Mouse (Mus musculus): Measurements from ENCODE around the gene Ccl25. TPM values are rescaled to one million over a fixed set of nuclear protein-coding genes. Genes with fewer than 3 reads are reported as not detected.
"Not testable (repeated sequence)": the region's sequence is repeated elsewhere in the genome, so short reads cannot be mapped to it uniquely, and the experiment has no call there.

Gene Ccl25
- polyA plus RNA-seq, 1 experiment from 2014 or later = 15.5 TPM

DNA sequence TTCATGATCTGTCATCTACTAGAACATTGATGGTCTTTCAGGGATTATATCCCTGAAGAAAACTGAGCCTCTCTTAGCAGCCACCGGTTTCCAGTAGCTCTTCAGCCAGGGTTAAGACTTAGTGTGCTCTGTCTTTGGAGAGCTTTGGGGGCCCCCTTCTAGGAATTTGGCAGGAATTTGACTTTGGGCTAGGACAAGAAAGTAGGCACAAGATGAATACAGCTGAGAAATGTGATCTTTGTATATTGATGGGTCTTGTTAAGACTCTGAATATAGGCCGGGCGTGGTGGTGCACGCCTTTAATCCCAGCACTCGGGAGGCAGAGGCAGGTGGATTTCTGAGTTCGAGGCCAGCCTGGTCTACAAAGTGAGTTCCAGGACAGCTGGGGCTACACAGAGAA, 27.6 kb downstream of the Ccl25 start:
- H3K4me2 ChIP-seq (ENCODE audit: low read length); H3K9ac ChIP-seq (ENCODE audit: low read depth, low read length); H3K9me3 ChIP-seq (ENCODE audit: control insufficient read depth, low read length); H3K27me3 ChIP-seq (replicated peaks; ENCODE audit: control insufficient read depth, insufficient read depth, low read length); H3K4me1 ChIP-seq (ENCODE audit: control insufficient read depth, insufficient read depth, low read depth, low read length); H3K27ac ChIP-seq (ENCODE audit: low read depth, low read length); H3K4me3 ChIP-seq (ENCODE audit: low read length); ATAC-seq; H3K36me3 ChIP-seq (ENCODE audit: control insufficient read depth, insufficient read depth, low read length): not testable (repeated sequence)
- WGBS = 95% methylated on average over 6 of the region's 6 CpGs

GRCm38 (mm10) chr8:4353741-4354140, 28.7 kb downstream of the Ccl25 start:
- no peak for ATAC-seq
- H3K27me3 ChIP-seq (replicated peaks; ENCODE audit: control insufficient read depth, insufficient read depth, low read length) = no peaks in the 10 kb centered on the region
- H3K9ac ChIP-seq (ENCODE audit: low read depth, low read length) = no peak overlapping the region
- no peaks in the 10 kb centered on the region for H3K36me3 ChIP-seq (ENCODE audit: control insufficient read depth, insufficient read depth, low read length)
- no peaks in the 10 kb centered on the region for H3K4me1 ChIP-seq (ENCODE audit: control insufficient read depth, insufficient read depth, low read depth, low read length)
- WGBS = 79% methylated on average over 4 of the region's 4 CpGs
- H3K9me3 ChIP-seq (ENCODE audit: control insufficient read depth, low read length) = no peaks in the 10 kb centered on the region
- H3K4me2 ChIP-seq (ENCODE audit: low read length) = no peak overlapping the region
- no peak overlapping the region for H3K4me3 ChIP-seq (ENCODE audit: low read length)
- H3K27ac ChIP-seq (ENCODE audit: low read depth, low read length) = no peak overlapping the region

DNA sequence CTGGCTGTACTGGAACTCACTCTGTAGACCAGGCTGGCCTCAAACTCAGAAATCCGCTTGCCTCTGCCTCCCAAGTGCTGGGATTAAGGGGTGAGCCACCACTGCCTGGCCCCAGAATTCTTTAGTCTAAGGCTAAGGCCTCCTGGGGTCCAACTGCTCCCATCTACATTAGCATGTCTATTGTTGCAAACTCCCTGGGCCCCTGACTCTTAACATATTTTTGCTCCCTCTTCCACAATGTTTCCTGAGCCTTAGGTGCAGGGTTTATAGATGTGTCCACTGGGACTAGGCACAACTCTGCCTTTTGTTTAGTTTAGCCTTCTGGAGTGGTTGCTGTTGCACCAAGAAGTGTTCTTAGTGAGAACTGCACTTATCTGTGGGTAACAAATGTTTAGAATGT, 29.5 kb downstream of the Ccl25 start:
- WGBS = 81% methylated on average over 1 of the region's 1 CpGs

GRCm38 (mm10) chr8:4355455-4355854, 30.4 kb downstream of the Ccl25 start:
- Histone ChIP-seq H3K4me2 (ENCODE audit: low read length) (no peak overlapping the region), H3K4me3 (ENCODE audit: low read length) (no peak overlapping the region), H3K27me3 (replicated peaks; ENCODE audit: control insufficient read depth, insufficient read depth, low read length) (no peaks in the 10 kb centered on the region), H3K4me1 (ENCODE audit: control insufficient read depth, insufficient read depth, low read depth, low read length) (no peaks in the 10 kb centered on the region), H3K27ac (ENCODE audit: low read depth, low read length) (no peak overlapping the region), H3K9ac (ENCODE audit: low read depth, low read length) (no peak overlapping the region), H3K36me3 (ENCODE audit: control insufficient read depth, insufficient read depth, low read length) (no peaks in the 10 kb centered on the region), H3K9me3 (ENCODE audit: control insufficient read depth, low read length) (no peaks in the 10 kb centered on the region)
- WGBS = 91% methylated on average over 10 of the region's 10 CpGs
- ATAC-seq = no peak

More for the DNA sequence above, 29.5 kb downstream of the Ccl25 start:
- H3K9ac ChIP-seq (ENCODE audit: low read depth, low read length) = no peak overlapping the region
- H3K4me1 ChIP-seq (ENCODE audit: control insufficient read depth, insufficient read depth, low read depth, low read length) = no peaks in the 10 kb centered on the region
- no peak overlapping the region for H3K4me2 ChIP-seq (ENCODE audit: low read length)
- H3K9me3 ChIP-seq (ENCODE audit: control insufficient read depth, low read length) = no peaks in the 10 kb centered on the region
- no peak overlapping the region for H3K27ac ChIP-seq (ENCODE audit: low read depth, low read length)
- no peak for ATAC-seq
- H3K27me3 ChIP-seq (replicated peaks; ENCODE audit: control insufficient read depth, insufficient read depth, low read length) = no peaks in the 10 kb centered on the region
- no peaks in the 10 kb centered on the region for H3K36me3 ChIP-seq (ENCODE audit: control insufficient read depth, insufficient read depth, low read length)
- no peak overlapping the region for H3K4me3 ChIP-seq (ENCODE audit: low read length)

DNA sequence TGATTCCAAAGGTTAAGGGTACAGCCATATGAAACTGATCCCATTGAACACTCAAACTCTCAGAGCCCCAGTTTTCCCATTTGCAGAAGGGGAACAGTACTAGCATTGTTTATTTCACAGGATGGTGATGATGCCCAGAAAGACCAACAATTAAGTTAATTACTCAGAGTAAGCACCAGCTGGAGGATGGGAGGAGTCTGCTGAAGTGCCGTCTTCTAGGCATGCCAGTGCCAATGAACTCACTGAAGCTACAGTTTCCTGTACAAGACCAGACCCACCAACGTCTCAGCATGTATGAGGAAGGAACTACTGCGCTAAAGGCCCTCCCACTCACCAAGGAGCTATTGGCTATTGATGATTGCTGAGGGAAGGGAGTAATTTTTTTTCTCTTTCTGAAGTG, 34.4 kb downstream of the Ccl25 start:
- Histone ChIP-seq H3K9me3 (ENCODE audit: control insufficient read depth, low read length) (no peaks in the 10 kb centered on the region), H3K4me2 (ENCODE audit: low read length) (no peak overlapping the region), H3K4me3 (ENCODE audit: low read length) (no peak overlapping the region), H3K27me3 (replicated peaks; ENCODE audit: control insufficient read depth, insufficient read depth, low read length) (no peaks in the 10 kb centered on the region), H3K36me3 (ENCODE audit: control insufficient read depth, insufficient read depth, low read length) (no peaks in the 10 kb centered on the region), H3K27ac (ENCODE audit: low read depth, low read length) (no peak overlapping the region), H3K4me1 (ENCODE audit: control insufficient read depth, insufficient read depth, low read depth, low read length) (no peaks in the 10 kb centered on the region), H3K9ac (ENCODE audit: low read depth, low read length) (no peak overlapping the region)
- no peak for ATAC-seq
- WGBS = 65% methylated on average over 3 of the region's 3 CpGs

- Histone ChIP-seq H3K4me3 (ENCODE audit: low read length) (no peak overlapping the region), H3K9me3 (ENCODE audit: control insufficient read depth, low read length) (no peaks in the 10 kb centered on the region), H3K9ac (ENCODE audit: low read depth, low read length) (no peak overlapping the region), H3K27me3 (replicated peaks; ENCODE audit: control insufficient read depth, insufficient read depth, low read length) (no peaks in the 10 kb centered on the region), H3K4me2 (ENCODE audit: low read length) (no peak overlapping the region), H3K4me1 (ENCODE audit: control insufficient read depth, insufficient read depth, low read depth, low read length) (no peaks in the 10 kb centered on the region), H3K36me3 (ENCODE audit: control insufficient read depth, insufficient read depth, low read length) (no peaks in the 10 kb centered on the region), H3K27ac (ENCODE audit: low read depth, low read length) (no peak overlapping the region)
- no peak for ATAC-seq
- 86% methylated on average over 2 of the region's 2 CpGs for WGBS
Observed at GRCm38 (mm10) chr8:4360922-4361321, 35.9 kb downstream of the Ccl25 start.

- Histone ChIP-seq H3K27ac (ENCODE audit: low read depth, low read length) (no peak overlapping the region), H3K9me3 (ENCODE audit: control insufficient read depth, low read length) (no peaks in the 10 kb centered on the region), H3K4me1 (ENCODE audit: control insufficient read depth, insufficient read depth, low read depth, low read length) (no peaks in the 10 kb centered on the region), H3K27me3 (replicated peaks; ENCODE audit: control insufficient read depth, insufficient read depth, low read length) (no peaks in the 10 kb centered on the region), H3K9ac (ENCODE audit: low read depth, low read length) (no peak overlapping the region), H3K36me3 (ENCODE audit: control insufficient read depth, insufficient read depth, low read length) (no peaks in the 10 kb centered on the region), H3K4me2 (ENCODE audit: low read length) (no peak overlapping the region), H3K4me3 (ENCODE audit: low read length) (no peak overlapping the region)
- ATAC-seq = no peak
- 91% methylated on average over 3 of the region's 3 CpGs for whole genome bisulfite sequencing
Observed at GRCm38 (mm10) chr8:4366189-4366588, 41.2 kb downstream of the Ccl25 start.

- Histone ChIP-seq H3K9me3 (ENCODE audit: control insufficient read depth, low read length) (no peaks in the 10 kb centered on the region), H3K4me1 (ENCODE audit: control insufficient read depth, insufficient read depth, low read depth, low read length) (no peaks in the 10 kb centered on the region), H3K27me3 (replicated peaks; ENCODE audit: control insufficient read depth, insufficient read depth, low read length) (no peaks in the 10 kb centered on the region), H3K4me3 (ENCODE audit: low read length) (no peak overlapping the region), H3K9ac (ENCODE audit: low read depth, low read length) (no peak overlapping the region), H3K36me3 (ENCODE audit: control insufficient read depth, insufficient read depth, low read length) (no peaks in the 10 kb centered on the region), H3K4me2 (ENCODE audit: low read length) (no peak overlapping the region), H3K27ac (ENCODE audit: low read depth, low read length) (no peak overlapping the region)
- 67% methylated on average over 11 of the region's 11 CpGs for WGBS
- ATAC-seq = peak; percentile 52; the same call in 1 of the 2 replicates
Observed at GRCm38 (mm10) chr8:4367808-4368207, 42.8 kb downstream of the Ccl25 start.

DNA sequence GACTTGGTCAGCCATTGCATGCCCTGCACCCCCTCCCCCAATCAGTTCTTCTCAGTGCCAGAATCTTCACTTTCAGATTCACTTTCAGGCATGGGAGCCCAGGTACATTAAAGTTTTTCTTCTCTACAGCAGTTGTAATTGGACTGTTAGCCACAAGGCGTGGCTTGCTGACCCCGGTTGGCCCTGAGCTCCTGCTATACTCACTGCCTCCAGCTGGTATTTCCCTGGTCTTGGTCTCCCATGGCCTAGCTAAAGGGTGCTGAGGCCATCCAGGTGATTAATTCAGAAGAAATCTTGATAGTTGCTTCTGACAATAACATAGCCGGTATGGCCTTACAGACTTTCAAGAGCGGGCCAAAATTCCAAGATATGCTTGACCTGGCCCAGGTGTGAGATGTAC, 43.5 kb downstream of the Ccl25 start:
- H3K27me3 ChIP-seq (replicated peaks; ENCODE audit: control insufficient read depth, insufficient read depth, low read length) = no peaks in the 10 kb centered on the region
- H3K36me3 ChIP-seq (ENCODE audit: control insufficient read depth, insufficient read depth, low read length) = no peaks in the 10 kb centered on the region
- no peak overlapping the region for H3K4me3 ChIP-seq (ENCODE audit: low read length)
- H3K4me2 ChIP-seq (ENCODE audit: low read length) = no peak overlapping the region
- ATAC-seq = no peak
- WGBS = 95% methylated on average over 4 of the region's 4 CpGs
- H3K27ac ChIP-seq (ENCODE audit: low read depth, low read length) = no peak overlapping the region
- no peaks in the 10 kb centered on the region for H3K4me1 ChIP-seq (ENCODE audit: control insufficient read depth, insufficient read depth, low read depth, low read length)
- H3K9ac ChIP-seq (ENCODE audit: low read depth, low read length) = no peak overlapping the region
- no peaks in the 10 kb centered on the region for H3K9me3 ChIP-seq (ENCODE audit: control insufficient read depth, low read length)

GRCm38 (mm10) chr8:4370078-4370477, 45.1 kb downstream of the Ccl25 start:
- peak; percentile 69 for ATAC-seq
- Histone ChIP-seq H3K27me3 (replicated peaks; ENCODE audit: control insufficient read depth, insufficient read depth, low read length) (no peaks in the 10 kb centered on the region), H3K36me3 (ENCODE audit: control insufficient read depth, insufficient read depth, low read length) (no peaks in the 10 kb centered on the region), H3K4me2 (ENCODE audit: low read length) (no peak overlapping the region), H3K4me3 (ENCODE audit: low read length) (no peak overlapping the region), H3K9ac (ENCODE audit: low read depth, low read length) (no peak overlapping the region), H3K27ac (ENCODE audit: low read depth, low read length) (no peak overlapping the region), H3K9me3 (ENCODE audit: control insufficient read depth, low read length) (no peaks in the 10 kb centered on the region), H3K4me1 (ENCODE audit: control insufficient read depth, insufficient read depth, low read depth, low read length) (no peaks in the 10 kb centered on the region)
- 41% methylated on average over 2 of the region's 2 CpGs for WGBS
